Mouse (Mus musculus) G1E (cell line): Measurements from ENCODE around the gene Tlr13.

Experiments used
- CTCF ChIP-seq: IDR thresholded peaks from 2 replicates; pipeline ENCODE4 v1.5.1; 2012; ENCODE audit warnings: low read depth, low read length, inconsistent platforms, mixed read lengths
- GATA1 ChIP-seq: IDR thresholded peaks from 2 replicates; pipeline ENCODE4 v1.6.1; 2012; ENCODE audit warnings: borderline replicate concordance, low read length, inconsistent platforms, mixed read lengths
- TAL1 ChIP-seq: conservative IDR thresholded peaks from 2 replicates; pipeline ENCODE4 v1.6.1; 2012; ENCODE audit warnings: low read depth, low read length, inconsistent platforms, mixed read lengths

DNA sequence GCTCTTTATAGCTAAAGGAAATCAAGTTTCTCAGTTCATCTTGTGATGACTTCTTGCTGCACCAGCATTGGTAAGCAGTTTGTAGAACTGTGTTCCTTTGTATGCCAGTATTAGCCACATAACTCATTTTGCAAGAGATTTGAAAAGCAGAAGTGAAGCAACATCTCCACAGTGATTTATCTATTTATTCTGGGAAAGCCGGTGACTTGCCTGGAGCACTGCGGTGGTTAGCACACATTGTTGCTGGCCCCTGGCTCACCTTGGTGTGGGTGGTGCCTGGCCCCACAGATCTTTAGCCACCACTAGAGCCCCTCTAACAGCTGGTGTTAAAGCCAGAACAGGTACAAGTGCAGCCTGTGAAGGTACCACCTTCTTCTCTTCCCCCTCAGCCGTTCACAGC is 8.1 kb upstream of the Tlr13 start:
- no peak for TF ChIP-seq CTCF
- TF ChIP-seq GATA1, result no peak
- no peak for TF ChIP-seq TAL1
